Mouse (Mus musculus): Measurements from ENCODE around the gene Actr1a. TPM values are rescaled to one million over a fixed set of nuclear protein-coding genes. Genes with fewer than 3 reads are reported as not detected.

Gene Actr1a
- polyA plus RNA-seq, 1 experiment from 2014 or later = 100.0 TPM

DNA sequence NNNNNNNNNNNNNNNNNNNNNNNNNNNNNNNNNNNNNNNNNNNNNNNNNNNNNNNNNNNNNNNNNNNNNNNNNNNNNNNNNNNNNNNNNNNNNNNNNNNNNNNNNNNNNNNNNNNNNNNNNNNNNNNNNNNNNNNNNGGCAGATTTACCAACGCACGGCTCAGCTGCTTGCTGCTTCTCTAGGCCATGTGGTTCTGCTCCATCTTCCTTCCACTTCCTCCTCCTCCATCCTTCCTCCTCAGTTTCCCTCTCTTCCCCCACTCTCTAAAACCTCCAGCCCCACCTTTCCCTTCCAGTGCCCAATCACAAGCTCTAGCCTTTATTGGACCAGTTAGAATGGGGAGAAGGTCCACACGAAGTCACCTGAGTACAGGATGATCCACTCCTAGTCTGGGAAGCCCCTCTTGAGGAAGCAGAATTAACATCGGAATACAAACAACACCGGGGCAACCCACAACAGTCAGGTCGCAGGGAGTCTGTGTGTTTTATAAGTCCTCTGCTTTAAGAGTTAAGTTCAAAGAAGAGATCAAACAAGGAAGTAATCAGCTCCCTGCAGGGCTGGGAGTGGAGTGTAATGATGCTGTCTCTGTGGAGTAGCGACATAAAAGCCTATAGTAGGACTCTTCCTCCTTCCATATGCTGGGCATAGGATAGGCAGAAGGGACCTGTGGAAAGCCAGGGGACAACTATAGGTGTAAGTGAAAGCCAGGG, 50.7 kb downstream of the Actr1a start:
- Histone ChIP-seq H3K9me3 (replicated peaks; ENCODE audit: low read length) (no peaks in the 10 kb centered on the region), H3K4me2 (ENCODE audit: low read length) (no peak overlapping the region), H3K27me3 (ENCODE audit: insufficient read depth, low read length) (no peaks in the 10 kb centered on the region), H3K27ac (no peak overlapping the region), H3K36me3 (ENCODE audit: insufficient read depth, low read length) (no peaks in the 10 kb centered on the region), H3K4me3 (replicated peaks; ENCODE audit: low read depth, low read length) (no peak overlapping the region), H3K9ac (ENCODE audit: low read depth, low read length) (no peak overlapping the region), H3K4me1 (replicated peaks; ENCODE audit: insufficient read depth, low read length) (peaks cover 8% of the 10 kb centered on the region; the same call in 1 of the 2 replicates)
- DNase-seq (ENCODE audit: low spot score) = no peak
- TF ChIP-seq CTCF (IDR thresholded peaks at IDR 0.05; ENCODE audit: low read depth) = no peak
- no peak for ATAC-seq (replicated peaks; ENCODE audit: low FRiP score, low read depth)
- WGBS = 18% methylated on average over 7 of the region's 7 CpGs

DNA sequence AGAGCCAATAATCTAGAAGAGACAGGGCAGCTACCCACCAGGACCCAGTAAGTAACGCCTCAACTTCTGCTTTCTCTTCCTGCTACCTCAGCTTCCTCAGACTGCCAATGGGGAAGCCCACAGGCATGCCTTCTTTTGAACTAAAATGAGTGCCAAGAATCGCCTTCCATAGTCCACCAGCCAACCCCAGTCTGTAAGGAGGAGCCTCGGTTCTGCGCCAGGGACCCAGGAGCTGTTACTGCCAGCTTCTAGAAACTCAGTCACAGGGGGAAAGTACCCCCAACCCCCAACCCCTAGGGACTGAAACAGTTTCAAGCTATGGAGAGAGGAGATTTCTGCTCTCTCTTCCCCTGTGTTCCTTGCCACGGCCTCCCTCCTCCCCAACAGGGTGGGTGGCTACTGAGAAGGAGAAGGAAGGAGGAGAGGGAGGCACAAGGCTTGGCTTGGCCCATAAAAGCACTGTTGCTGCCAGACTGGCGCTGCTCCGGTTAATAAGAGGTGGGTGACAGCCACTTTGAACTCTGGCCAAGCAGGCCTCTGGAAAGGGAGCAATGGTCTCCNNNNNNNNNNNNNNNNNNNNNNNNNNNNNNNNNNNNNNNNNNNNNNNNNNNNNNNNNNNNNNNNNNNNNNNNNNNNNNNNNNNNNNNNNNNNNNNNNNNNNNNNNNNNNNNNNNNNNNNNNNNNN, 56.1 kb downstream of the Actr1a start:
- DNase-seq (ENCODE audit: low spot score) = no peak
- no peak overlapping the region for H3K4me2 ChIP-seq (ENCODE audit: low read length)

DNA sequence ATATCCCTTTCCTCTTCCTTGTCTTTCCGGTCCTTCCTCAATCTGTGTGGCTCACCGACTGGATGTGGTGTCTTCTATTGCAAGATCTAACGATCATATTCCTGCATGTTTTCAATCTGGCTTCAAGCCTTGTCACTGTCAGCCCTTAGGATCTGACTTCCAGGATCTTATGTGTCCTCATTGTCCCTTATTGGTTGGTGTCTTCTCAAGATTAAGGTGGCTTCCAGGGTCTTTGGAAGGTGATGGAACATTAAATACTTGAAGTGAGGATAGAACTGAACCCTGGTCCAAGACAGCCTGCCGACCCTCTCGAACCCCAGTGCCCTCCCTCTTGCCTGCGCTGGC, 56.6 kb downstream of the Actr1a start:
- DNase-seq (ENCODE audit: low spot score) (no peak), ATAC-seq (replicated peaks; ENCODE audit: low FRiP score, low read depth) (no peak)
- Histone ChIP-seq H3K4me1 (replicated peaks; ENCODE audit: insufficient read depth, low read length) (peaks cover 7% of the 10 kb centered on the region; the same call in 1 of the 2 replicates), H3K27ac (no peak overlapping the region), H3K27me3 (ENCODE audit: insufficient read depth, low read length) (no peaks in the 10 kb centered on the region), H3K9me3 (replicated peaks; ENCODE audit: low read length) (no peaks in the 10 kb centered on the region), H3K9ac (ENCODE audit: low read depth, low read length) (no peak overlapping the region), H3K4me2 (ENCODE audit: low read length) (peak overlapping the region; percentile 66), H3K4me3 (replicated peaks; ENCODE audit: low read depth, low read length) (no peak overlapping the region; the same call in 1 of the 2 replicates), H3K36me3 (ENCODE audit: insufficient read depth, low read length) (no peaks in the 10 kb centered on the region)
- 49% methylated on average over 6 of the region's 6 CpGs for WGBS
- no peak for TF ChIP-seq CTCF (IDR thresholded peaks at IDR 0.05; ENCODE audit: low read depth)

More for the DNA sequence above, 56.1 kb downstream of the Actr1a start:
- WGBS = 61% methylated on average over 7 of the region's 7 CpGs
- no peaks in the 10 kb centered on the region for H3K9me3 ChIP-seq (replicated peaks; ENCODE audit: low read length)
- H3K36me3 ChIP-seq (ENCODE audit: insufficient read depth, low read length) = no peaks in the 10 kb centered on the region
- H3K4me3 ChIP-seq (replicated peaks; ENCODE audit: low read depth, low read length) = no peak overlapping the region
- H3K27me3 ChIP-seq (ENCODE audit: insufficient read depth, low read length) = no peaks in the 10 kb centered on the region
- TF ChIP-seq CTCF (IDR thresholded peaks at IDR 0.05; ENCODE audit: low read depth) = no peak
- ATAC-seq (replicated peaks; ENCODE audit: low FRiP score, low read depth) = no peak
- 0 out of 2 replicates have a peak overlapping the region, but pooled peaks have one; percentile 28 for H3K27ac ChIP-seq
- peaks cover 7% of the 10 kb centered on the region; the same call in 1 of the 2 replicates for H3K4me1 ChIP-seq (replicated peaks; ENCODE audit: insufficient read depth, low read length)
- H3K9ac ChIP-seq (ENCODE audit: low read depth, low read length) = no peak overlapping the region

DNA sequence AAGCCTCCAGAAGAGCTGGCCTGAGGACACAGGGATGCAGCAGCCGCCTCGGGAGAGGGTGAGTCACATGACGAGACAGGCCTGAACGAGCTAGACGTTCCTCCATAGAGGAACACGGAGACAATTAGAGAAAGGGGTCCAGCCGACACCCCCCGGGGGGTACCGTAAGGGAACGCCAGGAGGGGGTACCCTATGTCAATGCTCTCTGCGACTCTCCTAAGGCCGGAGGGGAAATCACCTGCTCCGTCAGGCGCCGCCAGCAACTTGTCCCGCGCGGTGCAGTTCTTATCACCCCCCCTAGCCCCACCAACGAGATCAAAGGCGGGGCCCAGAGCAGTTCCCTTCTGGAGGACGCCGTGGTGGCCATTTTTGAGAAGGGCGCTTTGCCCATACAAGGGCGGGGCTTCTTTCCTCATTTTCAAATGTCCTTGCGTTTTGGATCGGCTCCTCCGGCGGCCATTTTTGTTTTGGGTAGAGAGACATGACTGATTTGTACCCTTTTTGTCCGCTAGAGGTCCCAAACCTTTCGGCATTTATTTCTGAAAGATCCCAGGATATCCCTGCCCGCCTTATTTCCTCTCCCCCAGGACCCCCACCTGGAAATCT, 57.1 kb downstream of the Actr1a start, which contains the start of gene Cuedc2:
TSS of gene Cuedc2 (minus strand) at position 372 of the 606 bp plus-strand sequence.
- Histone ChIP-seq H3K9ac (ENCODE audit: low read depth, low read length) (peak within 1 kb of the TSS; percentile 74), H3K4me3 (replicated peaks; ENCODE audit: low read depth, low read length) (peak within 1 kb of the TSS; percentile 72), H3K4me2 (ENCODE audit: low read length) (peak within 1 kb of the TSS; percentile 66), H3K9me3 (replicated peaks; ENCODE audit: low read length) (no peaks in the 10 kb centered on the region), H3K27ac (0 out of 2 replicates have a peak within 1 kb of the TSS, but pooled peaks have one; percentile 28), H3K4me1 (replicated peaks; ENCODE audit: insufficient read depth, low read length) (peaks cover 7% of the 10 kb centered on the region; the same call in 1 of the 2 replicates), H3K36me3 (ENCODE audit: insufficient read depth, low read length) (no peaks in the 10 kb centered on the region), H3K27me3 (ENCODE audit: insufficient read depth, low read length) (no peaks in the 10 kb centered on the region)
- under 1% methylated on average over 31 of the region's 31 CpGs for WGBS
- TF ChIP-seq CTCF (IDR thresholded peaks at IDR 0.05; ENCODE audit: low read depth) = peak; percentile 79
- DNase-seq (ENCODE audit: low spot score) (peak; percentile 97), ATAC-seq (replicated peaks; ENCODE audit: low FRiP score, low read depth) (peak; percentile 84)

DNA sequence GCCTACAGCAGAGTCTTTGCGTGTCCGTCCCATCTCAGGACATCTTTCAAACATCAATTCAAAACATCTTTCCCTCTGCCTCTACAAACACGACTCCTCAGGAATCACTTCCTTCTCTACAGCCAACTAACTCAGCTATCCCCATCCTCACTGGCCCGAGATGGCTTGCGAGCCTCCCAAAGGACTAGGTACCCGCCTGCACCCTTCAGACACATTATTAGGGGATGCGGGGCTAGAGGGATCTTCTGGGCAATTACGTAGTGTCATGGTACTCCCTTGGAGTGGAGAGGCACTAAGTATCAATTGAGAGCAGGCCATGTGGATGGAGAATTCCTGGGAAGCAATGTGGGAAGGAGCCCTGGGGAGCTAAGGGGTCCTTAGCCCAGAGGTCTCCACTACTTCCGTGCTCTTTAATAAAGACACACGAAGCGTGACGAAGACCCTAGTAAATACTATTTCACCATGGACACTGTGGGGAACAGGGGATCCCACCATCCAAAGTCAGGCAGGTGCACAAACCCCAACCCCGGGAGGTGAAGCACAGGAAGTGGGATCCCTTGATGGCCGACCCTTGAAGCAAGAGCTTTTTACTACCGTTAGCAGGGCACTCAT, 57.7 kb downstream of the Actr1a start:
- Histone ChIP-seq H3K9me3 (replicated peaks; ENCODE audit: low read length) (no peaks in the 10 kb centered on the region), H3K36me3 (ENCODE audit: insufficient read depth, low read length) (no peaks in the 10 kb centered on the region), H3K27me3 (ENCODE audit: insufficient read depth, low read length) (no peaks in the 10 kb centered on the region), H3K9ac (ENCODE audit: low read depth, low read length) (peak overlapping the region; percentile 74), H3K27ac (no peak overlapping the region), H3K4me2 (ENCODE audit: low read length) (peak overlapping the region; percentile 66), H3K4me3 (replicated peaks; ENCODE audit: low read depth, low read length) (peak overlapping the region; percentile 72), H3K4me1 (replicated peaks; ENCODE audit: insufficient read depth, low read length) (peaks cover 7% of the 10 kb centered on the region; the same call in 1 of the 2 replicates)
- WGBS = 30% methylated on average over 15 of the region's 15 CpGs
- ATAC-seq (replicated peaks; ENCODE audit: low FRiP score, low read depth) (peak; percentile 1; the same call in 1 of the 2 replicates), DNase-seq (ENCODE audit: low spot score) (no peak)
- no peak for TF ChIP-seq CTCF (IDR thresholded peaks at IDR 0.05; ENCODE audit: low read depth)

DNA sequence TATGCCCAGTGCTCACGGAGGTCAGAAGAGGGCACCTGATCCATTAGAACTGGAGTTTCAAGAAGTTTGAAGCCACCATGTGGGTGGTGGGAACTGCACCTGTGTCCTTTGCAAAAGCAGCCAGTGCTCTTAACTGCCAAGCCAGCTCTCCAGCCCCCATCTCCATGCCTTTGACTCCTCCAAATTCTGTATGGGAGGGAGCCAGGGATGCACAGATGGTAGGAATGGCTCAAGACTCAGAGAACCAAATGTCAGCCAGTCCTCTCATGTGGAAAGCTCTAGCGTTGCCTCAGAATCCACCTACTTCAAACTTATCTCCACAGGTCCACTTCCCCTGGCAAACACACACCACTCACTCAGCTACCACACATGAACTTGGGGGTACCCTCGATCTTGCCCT, 61.6 kb downstream of the Actr1a start:
- H3K4me1 ChIP-seq (replicated peaks; ENCODE audit: insufficient read depth, low read length) = peaks cover 16% of the 10 kb centered on the region
- no peak overlapping the region for H3K27ac ChIP-seq
- 84% methylated on average over 3 of the region's 3 CpGs for WGBS
- H3K9ac ChIP-seq (ENCODE audit: low read depth, low read length) = no peak overlapping the region
- H3K4me3 ChIP-seq (replicated peaks; ENCODE audit: low read depth, low read length) = no peak overlapping the region
- no peak for TF ChIP-seq CTCF (IDR thresholded peaks at IDR 0.05; ENCODE audit: low read depth)
- peaks cover 16% of the 10 kb centered on the region for H3K36me3 ChIP-seq (ENCODE audit: insufficient read depth, low read length)
- H3K9me3 ChIP-seq (replicated peaks; ENCODE audit: low read length) = no peaks in the 10 kb centered on the region
- H3K27me3 ChIP-seq (ENCODE audit: insufficient read depth, low read length) = no peaks in the 10 kb centered on the region
- no peak for ATAC-seq (replicated peaks; ENCODE audit: low FRiP score, low read depth)
- no peak overlapping the region for H3K4me2 ChIP-seq (ENCODE audit: low read length)
- no peak for DNase-seq (ENCODE audit: low spot score)

All from kidney, postnatal 0 days (tissue).